Mouse (Mus musculus) frontal cortex, postnatal 25 days (tissue): ENCODE measurements around the gene Pnliprp1.

Source experiments
- DNase-seq, 2 experiments: peaks; one replicate each; pipeline ENCODE4 v3.0.0; 2022; ENCODE audit warnings: low spot score in 2 of 2

Pnliprp1 gene

GRCm38 (mm10) chr19:58728445-58729031 lies at the start of gene Pnliprp1:
TSS of gene Pnliprp1 (plus strand) at chr19:58728887.
- DNase-seq, result no peak

GRCm38 (mm10) chr19:58688933-58689332 lies 39.8 kb upstream of the Pnliprp1 start:
- no peak for DNase-seq

- DNase-seq, result no peak
These were observed 33.4 kb upstream of the Pnliprp1 start for GRCm38 (mm10) chr19:58695314-58695713.

GRCm38 (mm10) chr19:58696235-58696634 lies 32.5 kb upstream of the Pnliprp1 start:
- no peak for DNase-seq

GRCm38 (mm10) chr19:58704556-58704955 lies 24.1 kb upstream of the Pnliprp1 start:
- no peak for DNase-seq

GRCm38 (mm10) chr19:58708611-58709010 lies 20.1 kb upstream of the Pnliprp1 start:
- no peak for DNase-seq

GRCm38 (mm10) chr19:58717925-58718324 lies 10.8 kb upstream of the Pnliprp1 start:
- DNase-seq, result no peak

GRCm38 (mm10) chr19:58720439-58720838 lies 8.2 kb upstream of the Pnliprp1 start:
- DNase-seq, result no peak

GRCm38 (mm10) chr19:58726551-58726950 lies 2.1 kb upstream of the Pnliprp1 start:
- DNase-seq, result no peak

GRCm38 (mm10) chr19:58727756-58728155 lies 931 bp upstream of the Pnliprp1 start:
- DNase-seq, result no peak

- no peak for DNase-seq
These were observed 4.5 kb downstream of the Pnliprp1 start for GRCm38 (mm10) chr19:58733216-58733615.

GRCm38 (mm10) chr19:58738111-58738510 lies 9.4 kb downstream of the Pnliprp1 start:
- no peak for DNase-seq

GRCm38 (mm10) chr19:58741036-58741435 lies 12.3 kb downstream of the Pnliprp1 start:
- no peak for DNase-seq

GRCm38 (mm10) chr19:58742711-58743110 lies 14.0 kb downstream of the Pnliprp1 start:
- DNase-seq, result no peak

- DNase-seq, result no peak
These were observed 15.0 kb downstream of the Pnliprp1 start for GRCm38 (mm10) chr19:58743736-58744135.

GRCm38 (mm10) chr19:58747498-58748000 lies 18.9 kb downstream of the Pnliprp1 start:
- DNase-seq, result no peak

GRCm38 (mm10) chr19:58750822-58751221 lies 22.1 kb downstream of the Pnliprp1 start:
- no peak for DNase-seq

GRCm38 (mm10) chr19:58751504-58751903 lies 22.8 kb downstream of the Pnliprp1 start:
- no peak for DNase-seq

GRCm38 (mm10) chr19:58758871-58759270 lies 30.2 kb downstream of the Pnliprp1 start:
- DNase-seq, result no peak

- DNase-seq, result no peak
These were observed 30.7 kb downstream of the Pnliprp1 start, which contains the start of gene Pnliprp2 for GRCm38 (mm10) chr19:58759423-58759822. TSS of gene Pnliprp2 (plus strand) at chr19:58759719.

GRCm38 (mm10) chr19:58762316-58762715 lies 33.6 kb downstream of the Pnliprp1 start:
- no peak for DNase-seq

- DNase-seq, result peak; percentile 41 to 43
These were observed 34.3 kb downstream of the Pnliprp1 start for GRCm38 (mm10) chr19:58762848-58763541.

- no peak for DNase-seq
These were observed 38.6 kb downstream of the Pnliprp1 start for GRCm38 (mm10) chr19:58767329-58767728.
